Mouse (Mus musculus): Measurements from ENCODE around the gene Padi1. TPM values are rescaled to one million over a fixed set of nuclear protein-coding genes. Genes with fewer than 3 reads are reported as not detected.

The Padi1 gene
- polyA plus RNA-seq (2012; ENCODE audit: insufficient read depth, insufficient read length, missing spikeins) = not detected in 2 replicates

DNA sequence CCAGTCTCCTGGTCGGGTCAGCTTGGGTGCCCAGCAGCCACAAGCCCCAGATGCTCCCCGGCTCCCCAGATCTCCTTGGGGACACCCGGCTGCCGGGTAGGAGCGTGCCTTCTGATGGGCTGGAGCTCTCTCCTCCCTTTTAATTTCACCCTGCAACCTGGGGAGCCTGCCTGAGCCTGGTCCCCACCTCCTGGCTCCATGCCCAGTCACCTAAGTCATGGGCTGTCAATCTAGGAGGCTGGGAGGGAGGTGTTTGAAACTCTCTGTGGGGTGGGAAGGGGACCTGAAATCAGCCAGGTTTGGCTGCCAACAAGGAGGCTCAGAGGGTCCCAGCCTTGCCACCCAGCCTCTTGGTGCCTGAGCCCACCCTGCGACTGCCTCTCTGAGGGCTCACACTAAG, at the start of gene Padi1:
TSS of gene Padi1 (minus strand) at position 113 of the 400 bp plus-strand sequence.
- Histone ChIP-seq H3K27ac (ENCODE audit: insufficient read depth, low read depth, low read length) (no peak within 1 kb of the TSS), H3K4me3 (ENCODE audit: insufficient read depth, low read length) (no peak within 1 kb of the TSS), H3K4me1 (ENCODE audit: control insufficient read depth, insufficient read depth, low read length) (peaks cover 16% of the 10 kb centered on the region)
- TF ChIP-seq POLR2A (IDR thresholded peaks at IDR 0.05; ENCODE audit: borderline replicate concordance, low read depth, low read length) (no peak), CTCF (IDR thresholded peaks at IDR 0.05; ENCODE audit: low read depth, low read length) (no peak)

DNA sequence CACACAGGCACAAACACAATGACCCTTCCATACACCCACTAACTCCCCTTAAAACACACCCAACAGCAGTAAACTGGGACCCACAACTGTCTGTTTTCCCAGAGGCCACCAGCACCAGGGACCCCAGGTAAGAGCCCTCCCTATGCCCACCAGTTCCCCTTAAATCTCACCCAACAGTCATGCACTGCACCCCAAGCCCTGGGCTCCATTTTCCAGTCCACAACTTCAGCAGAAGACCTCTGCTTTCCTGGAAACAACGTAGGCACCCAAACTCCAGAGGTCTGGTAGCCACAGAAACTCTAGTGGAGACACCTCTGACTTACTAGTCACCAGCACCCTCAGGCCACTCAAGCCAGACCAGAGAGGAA, 46.6 kb upstream of the Padi1 start:
- TF ChIP-seq CTCF (IDR thresholded peaks at IDR 0.05; ENCODE audit: low read depth, low read length) = no peak
- no peak overlapping the region for H3K4me3 ChIP-seq (ENCODE audit: insufficient read depth, low read length)

GRCm38 (mm10) chr4:140891525-140892162, 46.1 kb upstream of the Padi1 start:
- no peaks in the 10 kb centered on the region for H3K4me1 ChIP-seq (ENCODE audit: control insufficient read depth, insufficient read depth, low read length)
- TF ChIP-seq CTCF (IDR thresholded peaks at IDR 0.05; ENCODE audit: low read depth, low read length) (no peak), POLR2A (IDR thresholded peaks at IDR 0.05; ENCODE audit: borderline replicate concordance, low read depth, low read length) (no peak)
- no peak overlapping the region for H3K27ac ChIP-seq (ENCODE audit: insufficient read depth, low read depth, low read length)
- H3K4me3 ChIP-seq (ENCODE audit: insufficient read depth, low read length) = no peak overlapping the region

More for the DNA sequence above, 46.6 kb upstream of the Padi1 start:
- Histone ChIP-seq H3K4me1 (ENCODE audit: control insufficient read depth, insufficient read depth, low read length) (no peaks in the 10 kb centered on the region), H3K27ac (ENCODE audit: insufficient read depth, low read depth, low read length) (no peak overlapping the region)

- H3K4me3 ChIP-seq (ENCODE audit: insufficient read depth, low read length) = no peak overlapping the region
- H3K4me1 ChIP-seq (ENCODE audit: control insufficient read depth, insufficient read depth, low read length) = peaks cover 4% of the 10 kb centered on the region
- no peak for TF ChIP-seq CTCF (IDR thresholded peaks at IDR 0.05; ENCODE audit: low read depth, low read length)
- no peak for TF ChIP-seq POLR2A (IDR thresholded peaks at IDR 0.05; ENCODE audit: borderline replicate concordance, low read depth, low read length)
- H3K27ac ChIP-seq (ENCODE audit: insufficient read depth, low read depth, low read length) = no peak overlapping the region
These were observed 38.3 kb upstream of the Padi1 start for GRCm38 (mm10) chr4:140883852-140884251.

DNA sequence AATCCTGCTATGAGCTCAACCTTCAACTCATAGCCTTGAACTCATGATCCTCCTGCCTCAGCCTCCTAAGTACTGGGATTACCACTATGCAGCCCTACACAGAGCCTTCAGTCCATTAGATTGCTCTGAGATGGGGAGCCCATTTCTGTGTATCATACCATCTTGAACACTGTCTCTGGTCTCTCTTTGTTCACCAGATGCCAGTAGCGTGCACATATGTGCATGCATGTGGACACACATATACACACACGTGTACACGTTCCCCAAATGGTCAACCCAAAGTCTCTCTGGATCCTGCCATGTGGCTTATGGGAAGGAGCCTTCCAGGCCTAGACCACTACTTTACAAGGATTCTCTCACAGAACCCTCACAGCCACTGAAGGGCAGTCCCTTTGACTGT, 37.4 kb upstream of the Padi1 start:
- Histone ChIP-seq H3K4me3 (ENCODE audit: insufficient read depth, low read length) (no peak overlapping the region), H3K4me1 (ENCODE audit: control insufficient read depth, insufficient read depth, low read length) (peaks cover 4% of the 10 kb centered on the region), H3K27ac (ENCODE audit: insufficient read depth, low read depth, low read length) (no peak overlapping the region)
- TF ChIP-seq POLR2A (IDR thresholded peaks at IDR 0.05; ENCODE audit: borderline replicate concordance, low read depth, low read length) (no peak), CTCF (IDR thresholded peaks at IDR 0.05; ENCODE audit: low read depth, low read length) (no peak)

DNA sequence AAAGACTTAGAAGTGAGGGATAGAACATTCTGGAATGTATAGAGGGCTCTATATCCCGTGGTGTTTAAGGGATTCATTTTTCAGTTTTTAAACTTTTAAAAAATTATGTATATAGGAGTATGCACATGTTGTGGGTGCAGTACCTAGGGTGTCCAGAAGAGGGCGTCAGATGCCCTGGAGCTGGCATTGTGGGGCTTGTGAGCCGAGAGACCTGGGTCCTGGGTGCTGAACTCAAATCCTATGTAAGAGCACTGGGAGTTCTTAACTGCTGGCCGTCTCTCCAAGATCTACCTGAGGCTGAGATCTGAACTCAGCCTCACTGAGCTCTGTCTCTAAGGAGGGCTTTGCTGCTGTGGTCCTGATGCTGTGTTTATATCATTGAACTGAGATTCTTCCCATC, 36.8 kb upstream of the Padi1 start:
- Histone ChIP-seq H3K4me3 (ENCODE audit: insufficient read depth, low read length) (no peak overlapping the region), H3K4me1 (ENCODE audit: control insufficient read depth, insufficient read depth, low read length) (peaks cover 4% of the 10 kb centered on the region), H3K27ac (ENCODE audit: insufficient read depth, low read depth, low read length) (no peak overlapping the region)
- TF ChIP-seq CTCF (IDR thresholded peaks at IDR 0.05; ENCODE audit: low read depth, low read length) (no peak), POLR2A (IDR thresholded peaks at IDR 0.05; ENCODE audit: borderline replicate concordance, low read depth, low read length) (no peak)

GRCm38 (mm10) chr4:140881771-140882170, 36.2 kb upstream of the Padi1 start:
- TF ChIP-seq CTCF (IDR thresholded peaks at IDR 0.05; ENCODE audit: low read depth, low read length) = no peak
- TF ChIP-seq POLR2A (IDR thresholded peaks at IDR 0.05; ENCODE audit: borderline replicate concordance, low read depth, low read length) = no peak
- H3K4me3 ChIP-seq (ENCODE audit: insufficient read depth, low read length) = no peak overlapping the region
- H3K27ac ChIP-seq (ENCODE audit: insufficient read depth, low read depth, low read length) = no peak overlapping the region
- H3K4me1 ChIP-seq (ENCODE audit: control insufficient read depth, insufficient read depth, low read length) = peaks cover 4% of the 10 kb centered on the region

DNA sequence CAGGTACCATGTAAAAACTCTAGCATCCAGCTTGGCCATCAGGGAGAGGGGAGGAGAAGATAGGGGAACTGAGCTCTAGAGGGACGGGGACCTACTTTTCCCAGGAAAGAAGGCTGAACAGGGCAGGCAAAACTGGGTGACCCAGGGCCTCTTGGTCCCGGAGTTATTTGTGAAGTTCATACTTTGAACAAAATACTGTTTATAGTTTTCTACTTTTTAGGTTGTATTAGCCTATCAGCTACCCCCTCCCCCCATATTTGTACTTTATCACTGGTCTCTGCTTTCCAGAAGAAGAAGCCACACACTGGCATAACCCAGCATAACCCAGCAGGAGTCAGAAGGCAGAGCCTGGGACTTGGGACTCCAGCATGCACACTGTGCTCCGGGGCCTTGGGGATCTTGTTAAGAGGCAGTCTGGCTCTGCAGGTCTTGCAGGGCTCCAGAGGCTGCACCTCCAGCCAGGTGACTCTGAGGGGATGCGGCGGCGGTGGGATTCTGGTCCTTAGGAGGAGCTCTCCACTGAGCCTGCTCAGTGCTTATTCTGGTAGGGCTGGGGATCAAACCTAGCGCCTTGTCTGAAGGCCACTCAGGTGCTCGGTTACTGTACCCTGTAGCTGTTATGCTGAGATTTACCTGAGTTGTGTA, 35.6 kb upstream of the Padi1 start:
- Histone ChIP-seq H3K27ac (ENCODE audit: insufficient read depth, low read depth, low read length) (no peak overlapping the region), H3K4me3 (ENCODE audit: insufficient read depth, low read length) (no peak overlapping the region), H3K4me1 (ENCODE audit: control insufficient read depth, insufficient read depth, low read length) (peaks cover 4% of the 10 kb centered on the region)
- TF ChIP-seq POLR2A (IDR thresholded peaks at IDR 0.05; ENCODE audit: borderline replicate concordance, low read depth, low read length) = no peak
- TF ChIP-seq CTCF (IDR thresholded peaks at IDR 0.05; ENCODE audit: low read depth, low read length) = no peak

- Histone ChIP-seq H3K4me1 (ENCODE audit: control insufficient read depth, insufficient read depth, low read length) (peaks cover 4% of the 10 kb centered on the region), H3K27ac (ENCODE audit: insufficient read depth, low read depth, low read length) (no peak overlapping the region), H3K4me3 (ENCODE audit: insufficient read depth, low read length) (no peak overlapping the region)
- TF ChIP-seq POLR2A (IDR thresholded peaks at IDR 0.05; ENCODE audit: borderline replicate concordance, low read depth, low read length) (no peak), CTCF (IDR thresholded peaks at IDR 0.05; ENCODE audit: low read depth, low read length) (no peak)
These were observed 34.6 kb upstream of the Padi1 start for GRCm38 (mm10) chr4:140880207-140880606.

GRCm38 (mm10) chr4:140879739-140880138, 34.2 kb upstream of the Padi1 start:
- Histone ChIP-seq H3K4me1 (ENCODE audit: control insufficient read depth, insufficient read depth, low read length) (peaks cover 4% of the 10 kb centered on the region), H3K4me3 (ENCODE audit: insufficient read depth, low read length) (no peak overlapping the region), H3K27ac (ENCODE audit: insufficient read depth, low read depth, low read length) (no peak overlapping the region)
- TF ChIP-seq CTCF (IDR thresholded peaks at IDR 0.05; ENCODE audit: low read depth, low read length) (no peak), POLR2A (IDR thresholded peaks at IDR 0.05; ENCODE audit: borderline replicate concordance, low read depth, low read length) (no peak)
